Mouse (Mus musculus): ENCODE data around the gene Poc1a.

- TF ChIP-seq TAL1 (conservative IDR thresholded peaks at IDR 0.05; ENCODE audit: low read depth, low read length) (no peak), CTCF (IDR thresholded peaks at IDR 0.05; ENCODE audit: low read depth, low read length) (no peak), GATA1 (IDR thresholded peaks at IDR 0.05; ENCODE audit: borderline replicate concordance, low read length) (no peak), POLR2AphosphoS5 (IDR thresholded peaks at IDR 0.05; ENCODE audit: insufficient replicate concordance, low read depth, low read length) (no peak), GATA2 (IDR thresholded peaks at IDR 0.05; ENCODE audit: borderline replicate concordance, low read depth, low read length) (no peak)
Observed at GRCm38 (mm10) chr9:106371776-106372175, 90.9 kb downstream of the Poc1a start.

All from G1E (cell line).